Mouse (Mus musculus) fibroblast of lung, adult 2 months (primary cell): Measurements from ENCODE around the gene Gosr2.

ENCODE experiments used
- DNase-seq: peaks from one replicate; pipeline ENCODE4 v3.0.0-alpha.2; 2011; ENCODE audit warnings: low read depth

The Gosr2 gene

DNA sequence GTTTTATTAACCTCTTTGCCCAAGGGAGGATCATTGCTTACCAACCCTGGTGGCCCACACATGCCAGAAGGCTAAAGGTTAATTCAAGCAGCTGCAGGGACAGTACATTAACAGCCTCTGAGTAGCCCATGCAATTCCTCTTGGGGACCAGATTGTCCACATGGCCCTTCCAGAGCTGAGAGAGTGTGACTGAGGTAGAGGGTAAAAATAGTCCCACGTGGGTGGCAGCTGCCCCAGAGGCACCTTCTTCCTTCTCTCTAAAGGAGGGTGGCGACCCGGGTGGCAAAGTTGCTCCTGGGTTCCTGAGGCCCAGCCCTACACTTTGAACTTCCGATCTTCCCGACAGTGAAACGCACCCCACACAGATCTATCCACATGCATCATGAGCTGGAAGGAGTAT is 51.4 kb downstream of the Gosr2 start:
- no peak for DNase-seq

DNA sequence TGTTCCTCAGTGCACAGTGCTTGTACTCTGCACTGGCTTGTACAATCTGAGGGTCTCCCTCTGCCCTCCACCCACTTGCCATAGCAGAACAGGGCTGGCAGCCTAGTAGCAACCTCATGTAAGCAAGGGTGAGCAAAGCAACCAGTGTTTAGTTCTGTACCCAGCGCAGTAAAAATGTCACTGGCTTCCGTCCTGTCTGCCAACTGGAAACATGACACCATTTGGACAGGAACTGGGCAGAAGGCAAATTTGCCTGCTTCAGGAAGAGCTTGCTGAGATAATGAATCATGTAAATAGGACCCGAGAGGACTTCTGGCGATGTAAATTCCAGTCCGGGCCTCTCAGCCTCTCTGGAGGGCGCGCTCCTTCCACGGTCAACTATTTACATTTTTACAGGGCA is 52.0 kb downstream of the Gosr2 start:
- no peak for DNase-seq

DNA sequence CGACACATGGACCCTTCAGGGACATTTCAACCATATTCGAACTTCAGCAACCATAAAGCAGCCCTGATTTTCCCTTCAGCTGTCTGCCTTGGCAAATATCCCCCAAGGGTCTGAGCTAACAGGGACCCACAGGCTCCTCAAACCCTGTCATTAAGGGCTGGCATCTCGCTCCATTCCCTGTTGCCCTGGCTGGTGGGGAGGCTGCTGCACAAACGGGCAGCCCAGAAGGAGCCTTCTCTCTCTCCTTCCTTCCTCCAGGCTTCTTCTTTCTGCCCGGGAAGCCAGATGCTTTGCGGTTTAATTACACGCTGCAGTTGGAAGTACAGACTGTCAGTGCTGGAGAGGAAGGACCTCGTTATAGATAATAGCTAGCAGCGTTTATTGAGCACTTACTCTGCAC is 54.5 kb downstream of the Gosr2 start:
- DNase-seq: no peak

DNA sequence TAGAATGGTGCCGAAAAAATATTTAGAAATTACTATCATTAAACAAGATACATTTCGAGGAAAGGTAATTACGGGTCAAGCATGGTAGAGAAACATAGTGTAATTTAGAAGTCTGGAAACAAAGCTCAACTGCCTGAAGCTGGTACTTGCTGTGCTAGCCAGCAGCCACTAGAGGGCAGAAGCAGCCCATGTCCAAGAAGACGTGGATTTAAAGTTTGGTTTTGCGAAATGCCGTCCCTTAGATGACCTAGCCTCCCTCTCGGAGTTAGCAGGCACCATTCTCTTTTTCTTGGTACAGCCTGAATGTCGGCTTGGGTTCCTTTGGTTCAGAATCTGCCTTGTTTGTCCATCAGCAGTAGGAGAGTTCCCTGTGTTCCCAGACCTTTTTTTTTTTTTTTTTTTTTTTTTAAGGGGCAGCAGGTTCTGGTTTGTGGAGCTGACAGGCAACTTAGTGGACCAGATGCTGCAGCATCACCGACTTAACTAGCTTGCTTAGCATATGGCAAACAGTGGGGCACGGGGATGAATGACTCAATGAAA is 58.2 kb downstream of the Gosr2 start:
- peak; percentile 39 for DNase-seq

DNA sequence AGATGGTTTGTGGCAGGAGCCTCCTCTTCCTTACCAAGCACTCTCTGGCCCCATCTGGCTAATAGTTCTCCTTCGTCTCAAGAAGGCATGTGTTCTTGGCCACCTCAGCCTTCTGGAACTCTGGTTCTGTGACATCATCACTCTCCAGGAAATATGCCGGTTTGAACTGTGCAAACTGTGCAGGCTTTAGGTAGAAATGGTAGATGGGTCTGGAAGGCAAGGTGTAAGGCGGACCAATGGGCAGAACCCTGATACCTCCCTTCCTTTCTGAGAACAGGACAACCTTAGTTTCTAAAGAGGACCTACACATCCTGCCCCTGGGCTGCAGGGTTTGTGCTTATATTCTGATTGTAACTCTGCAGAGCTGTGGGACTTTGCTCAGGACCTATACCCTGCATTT is 58.9 kb downstream of the Gosr2 start, which contains the start of gene Lyzl6:
TSS of gene Lyzl6 (minus strand) at position 101 of the 400 bp plus-strand sequence.
- no peak for DNase-seq

DNA sequence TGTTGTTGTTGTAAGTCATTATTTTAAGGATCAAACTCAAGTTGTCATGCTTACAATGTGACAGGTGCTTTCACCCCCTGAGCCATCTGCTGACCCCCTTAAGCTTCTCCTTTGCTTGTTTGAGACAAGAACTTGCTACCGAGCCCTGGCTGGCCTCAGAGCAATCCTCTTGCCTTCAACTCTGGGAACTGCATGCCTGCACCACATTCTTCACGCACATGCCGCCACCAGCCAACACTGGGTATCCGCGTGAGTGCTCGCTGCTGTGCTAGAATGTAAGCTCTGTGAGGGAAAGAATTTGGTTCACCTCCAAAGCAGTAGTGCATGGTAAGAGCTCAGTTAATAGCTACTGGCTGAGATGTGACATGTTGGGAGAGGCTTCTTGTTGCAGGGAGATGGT is 61.4 kb downstream of the Gosr2 start:
- DNase-seq: no peak

DNA sequence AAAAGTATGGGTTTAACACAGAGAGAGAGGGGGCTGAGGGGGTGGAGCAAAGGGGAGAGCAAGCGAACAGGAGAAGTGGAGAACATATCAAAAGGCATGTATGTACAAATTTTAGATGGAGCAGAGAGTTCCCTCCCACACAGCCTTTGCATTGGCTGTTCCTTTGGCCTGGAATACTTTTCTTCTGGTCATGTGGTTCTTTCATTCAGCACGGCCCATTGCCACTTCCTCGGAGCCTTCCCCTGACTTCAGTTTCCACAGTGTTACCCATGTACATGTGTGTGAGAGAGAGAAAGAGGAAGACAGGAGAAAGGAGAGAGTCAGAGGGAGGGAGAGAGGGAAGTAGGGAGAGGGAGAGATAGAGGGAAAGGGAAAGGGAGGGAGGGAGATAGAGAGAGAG is 62.2 kb downstream of the Gosr2 start:
- DNase-seq: no peak

DNA sequence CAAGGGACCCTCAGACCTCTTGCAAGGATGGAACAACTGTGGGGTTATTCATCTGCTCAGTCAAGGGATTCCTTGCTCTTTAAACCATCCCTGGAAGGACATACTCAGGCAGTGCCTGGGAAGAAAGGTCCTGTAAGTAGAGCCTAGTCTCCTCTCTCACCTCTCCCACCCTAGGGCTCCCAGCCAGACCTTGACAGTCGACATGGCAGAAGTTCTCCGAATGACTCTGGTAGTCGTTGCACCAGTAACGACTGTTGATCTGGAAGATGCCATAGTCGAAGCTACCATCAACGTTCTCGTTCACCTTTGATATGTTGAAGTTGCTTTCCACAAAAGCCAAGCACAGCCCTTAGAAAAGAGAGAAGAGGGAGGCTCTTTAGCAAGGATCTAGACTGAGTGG is 62.9 kb downstream of the Gosr2 start:
- DNase-seq: no peak

DNA sequence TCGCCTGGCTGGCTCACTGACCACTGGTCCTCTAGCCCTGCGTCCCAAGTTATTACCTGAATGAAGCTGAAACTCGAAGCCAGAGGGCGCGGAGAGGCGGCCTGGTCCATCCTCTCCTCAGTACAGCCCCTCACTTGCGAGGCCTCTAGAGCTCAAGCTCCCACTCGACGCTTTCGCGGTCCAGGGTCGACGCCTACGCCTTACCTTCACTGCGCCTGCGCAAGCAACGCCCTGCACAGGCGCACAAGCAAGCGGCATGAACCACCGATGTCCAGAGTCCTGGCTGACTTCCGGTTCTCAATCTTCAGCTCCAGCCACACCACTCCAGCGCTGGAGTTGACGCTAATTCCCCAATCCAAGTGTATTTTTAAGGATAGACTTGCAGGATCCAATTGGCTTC is 70.2 kb downstream of the Gosr2 start:
- DNase-seq: no peak
